ENCODE assay signal across 8 mouse cellular contexts in the genomic region with DNA sequence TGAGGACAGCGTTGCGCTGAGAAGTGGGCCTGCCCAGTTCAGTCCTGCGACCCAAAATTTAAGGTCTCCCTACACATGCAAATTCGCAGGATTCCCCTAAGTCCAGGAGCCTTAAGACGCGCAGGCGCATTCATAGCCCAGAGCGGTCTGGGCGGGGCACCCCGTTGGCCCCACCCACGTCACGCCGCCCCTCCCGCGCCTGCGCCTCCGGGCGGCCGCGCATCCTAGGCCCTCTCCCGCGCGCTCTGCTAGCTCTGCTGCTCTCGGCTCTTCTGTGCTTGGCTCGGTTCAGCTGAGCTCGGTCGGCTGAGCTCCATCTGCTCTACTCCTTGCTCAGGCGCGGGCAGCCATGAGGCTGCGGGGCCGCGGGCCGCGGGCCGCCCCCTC. TPM values are rescaled to one million over a fixed set of nuclear protein-coding genes. Genes with fewer than 3 reads are reported as not detected.
DNase-seq lines count a peak whose midpoint lies in the region; ATAC-seq and TF ChIP-seq lines count a peak whose summit lies in the region.

Lpcat1 (plus strand) TSS at position 164 of the 387 bp plus-strand sequence.

- H3K9ac ChIP-seq in forebrain, postnatal 0 days: peak within 1 kb of the TSS; percentile 96
- peak within 1 kb of the TSS; percentile 93 for H3K9ac ChIP-seq in neural tube, embryonic 15.5 days (replicated peaks)

- peak within 1 kb of the TSS; percentile 66 for H3K4me3 ChIP-seq in cerebellum, adult 2 months (replicated peaks; ENCODE audit: insufficient read depth, low read depth, low read length)
- H3K4me3 ChIP-seq in forebrain, postnatal 0 days (ENCODE audit: low read depth, low read length): peak within 1 kb of the TSS; percentile 94
- H3K4me3 ChIP-seq in layer of hippocampus, adult 2 months: peak within 1 kb of the TSS; percentile 92
- H3K4me3 ChIP-seq in lung, adult 2 months (replicated peaks; ENCODE audit: extremely low read depth, low read depth, low read length): peak within 1 kb of the TSS; percentile 86
- H3K4me3 ChIP-seq in neural tube, embryonic 15.5 days (replicated peaks): peak within 1 kb of the TSS; percentile 96

- no peaks in the 10 kb centered on the region for H3K27me3 ChIP-seq in cerebellum, adult 2 months (ENCODE audit: control insufficient read depth, insufficient read depth, low read length)
- H3K27me3 ChIP-seq in forebrain, postnatal 0 days (ENCODE audit: insufficient read depth, low read length): no peaks in the 10 kb centered on the region
- no peaks in the 10 kb centered on the region for H3K27me3 ChIP-seq in neural tube, embryonic 15.5 days (replicated peaks)

- peak; percentile 98 for ATAC-seq in forebrain, postnatal 0 days
- peak; percentile 97 for ATAC-seq in neural tube, embryonic 15.5 days (ENCODE audit: low FRiP score)

- TF ChIP-seq CTCF in cerebellum, adult 2 months (IDR thresholded peaks at IDR 0.05; ENCODE audit: borderline replicate concordance, insufficient read depth, low read depth, low read length): no peak
- TF ChIP-seq CTCF in forebrain, postnatal 0 days (IDR thresholded peaks at IDR 0.05; ENCODE audit: low read depth): no peak
- TF ChIP-seq CTCF in layer of hippocampus, adult 2 months (conservative IDR thresholded peaks at IDR 0.05): no peak
- no peak for TF ChIP-seq CTCF in lung, adult 2 months (IDR thresholded peaks at IDR 0.05; ENCODE audit: insufficient read depth, low read length)

- peak within 1 kb of the TSS; percentile 86 for H3K27ac ChIP-seq in cerebellum, adult 2 months (ENCODE audit: insufficient read depth, low read length)
- H3K27ac ChIP-seq in forebrain, postnatal 0 days (ENCODE audit: low read depth, low read length): peak within 1 kb of the TSS; percentile 98
- peak within 1 kb of the TSS; percentile 94 for H3K27ac ChIP-seq in layer of hippocampus, adult 2 months
- H3K27ac ChIP-seq in neural tube, embryonic 15.5 days (replicated peaks): peak within 1 kb of the TSS; percentile 98

- no peaks in the 10 kb centered on the region for H3K9me3 ChIP-seq in forebrain, postnatal 0 days (ENCODE audit: low read length)
- H3K9me3 ChIP-seq in neural tube, embryonic 15.5 days (replicated peaks): no peaks in the 10 kb centered on the region

- under 1% methylated on average over 35 of the region's 35 CpGs for WGBS in cerebellum, adult 2 months
- 1% methylated on average over 35 of the region's 35 CpGs for WGBS in forebrain, postnatal 0 days
- WGBS in lung, adult 2 months: under 1% methylated on average over 35 of the region's 35 CpGs
- under 1% methylated on average over 35 of the region's 35 CpGs for WGBS in neural tube, embryonic 15.5 days

- peak within 1 kb of the TSS; percentile 78 for H3K4me2 ChIP-seq in forebrain, postnatal 0 days (ENCODE audit: low read depth)
- H3K4me2 ChIP-seq in neural tube, embryonic 15.5 days: peak within 1 kb of the TSS; percentile 73

- H3K4me1 ChIP-seq in cerebellum, adult 2 months (ENCODE audit: control insufficient read depth, insufficient read depth, low read length): peaks cover 19% of the 10 kb centered on the region
- peaks cover 22% of the 10 kb centered on the region for H3K4me1 ChIP-seq in forebrain, postnatal 0 days (ENCODE audit: insufficient read depth)
- peaks cover 17% of the 10 kb centered on the region for H3K4me1 ChIP-seq in lung, adult 2 months (ENCODE audit: control insufficient read depth, insufficient read depth, low read length)
- H3K4me1 ChIP-seq in neural tube, embryonic 15.5 days: peaks cover 37% of the 10 kb centered on the region

- intact Hi-C loops in heart, postnatal 36 days (cut with DNase I): loop anchor here (5.0 kb wide), 1 partner anchor 35 kb away; no protein-coding TSS in a partner anchor

- peak; percentile 60 for DNase-seq in MEL-GATA-1-ER (ENCODE audit: extremely low read depth, low read depth)
- DNase-seq in cerebellum, adult 2 months: peak; percentile 91 to 92
- peak; percentile 97 for DNase-seq in forebrain, postnatal 0 days
- peak; percentile 85 to 89 for DNase-seq in heart, postnatal 36 days
- peak; percentile 88 to 91 for DNase-seq in layer of hippocampus, adult 2 months (ENCODE audit: low spot score in 2 of 2)
- DNase-seq in lung, adult 2 months: peak; percentile 86
- peak; percentile 94 for DNase-seq in testis, postnatal 10 days (ENCODE audit: low spot score)

- H3K36me3 ChIP-seq in forebrain, postnatal 0 days (ENCODE audit: insufficient read depth): no peaks in the 10 kb centered on the region
- no peaks in the 10 kb centered on the region for H3K36me3 ChIP-seq in neural tube, embryonic 15.5 days

- no peak for TF ChIP-seq POLR2A in cerebellum, adult 2 months (IDR thresholded peaks at IDR 0.05; ENCODE audit: borderline replicate concordance, insufficient read depth, low read length)
- peak; percentile 80; the same call in 1 of the 2 replicates for TF ChIP-seq POLR2A in lung, adult 2 months (IDR thresholded peaks at IDR 0.05; ENCODE audit: borderline replicate concordance, extremely low read depth, low read depth, low read length)

RNA-seq across cellular contexts. Expression of gene Lpcat1, which starts in this region (rescaled TPM):
- polyA plus RNA-seq in cerebellum, adult 2 months (2012; rRNA removed): 38.4 and 38.8 TPM in 2 replicates
- total RNA-seq in forebrain, postnatal 0 days (2014; rRNA removed): 136 and 144 TPM in 2 replicates
- polyA plus RNA-seq in forebrain, postnatal 0 days (2015; fragmentation: Nextera tagmentation; extraction: Ambion mirVana): 76.5 and 87.2 TPM in 2 replicates
- 1 to 10 TPM; 7.0 to 9.4 TPM for total RNA-seq in heart, postnatal 36 days (2021)
- total RNA-seq in layer of hippocampus, adult 2 months (2021): 10 to 100 TPM; 36.6 to 39.5 TPM
- polyA plus RNA-seq in lung, adult 2 months (2012; rRNA removed): 408 and 425 TPM in 2 replicates
- polyA plus RNA-seq in neural tube, embryonic 15.5 days (2015; fragmentation: Nextera tagmentation; extraction: Ambion mirVana): 51.7 and 62.6 TPM in 2 replicates

Comparison
In these comparisons a context has a peak if more than half of its experiments do, and no peak if none do; other contexts are left out.
1. Peak in every context shown above with its lines: DNase-seq, ATAC-seq, H3K4me3 ChIP-seq and H3K27ac ChIP-seq.